Mouse (Mus musculus) limb, embryonic 14.5 days (tissue): Measurements from ENCODE around the gene Celsr1. TPM values are rescaled to one million over a fixed set of nuclear protein-coding genes. Genes with fewer than 3 reads are reported as not detected.

Experiments used
- ATAC-seq: fragments of 200-750 bp; cut with Nextera tagmentation; 2 replicates; pipeline ENCODE4 v1.8.0; 2017; ENCODE audit warnings: low read depth, moderate number of reproducible peaks, moderate TSS enrichment; ENCODE audit not compliant: low FRiP score
- DNase-seq: peaks from one replicate; pipeline ENCODE4 v3.0.0-alpha.2; 2015; ENCODE audit warnings: low spot score
- H3K27ac ChIP-seq: fragments of 300-500 bp; sonication (generic); replicated peaks from 2 replicates; pipeline ENCODE4 v1.5.1; 2014; ENCODE audit warnings: low read depth, mild to moderate bottlenecking, low read length, moderate library complexity, mixed read lengths
- H3K27me3 ChIP-seq: fragments of 300-500 bp; sonication (generic); 2 replicates; pipeline ENCODE4 v1.6.1; 2014; ENCODE audit warnings: low read length, mixed read lengths; ENCODE audit not compliant: control insufficient read depth, insufficient read depth
- H3K36me3 ChIP-seq: fragments of 300-500 bp; sonication (generic); 2 replicates; pipeline ENCODE4 v1.6.1; 2014; ENCODE audit warnings: mild to moderate bottlenecking, low read length, moderate library complexity, mixed read lengths; ENCODE audit not compliant: control insufficient read depth, insufficient read depth
- H3K4me1 ChIP-seq: fragments of 300-500 bp; sonication (generic); 2 replicates; pipeline ENCODE4 v1.6.1; 2014; ENCODE audit warnings: antibody characterized with exemption, low read length, mixed read lengths; ENCODE audit not compliant: control insufficient read depth, insufficient read depth
- H3K4me2 ChIP-seq: fragments of 300-500 bp; sonication (generic); replicated peaks from 2 replicates; pipeline ENCODE4 v1.6.1; 2014; ENCODE audit warnings: low read depth, mild to moderate bottlenecking, low read length, moderate library complexity; ENCODE audit not compliant: severe bottlenecking
- H3K4me3 ChIP-seq: fragments of 300-500 bp; sonication (generic); replicated peaks from 2 replicates; pipeline ENCODE4 v1.5.1; 2014; ENCODE audit warnings: low read length
- H3K9ac ChIP-seq: fragments of 300-500 bp; sonication (generic); 2 replicates; pipeline ENCODE4 v1.6.1; 2014; ENCODE audit warnings: mild to moderate bottlenecking, low read depth, low read length, moderate library complexity; ENCODE audit not compliant: severe bottlenecking
- H3K9me3 ChIP-seq: fragments of 300-500 bp; sonication (generic); 2 replicates; pipeline ENCODE4 v1.6.1; 2016; ENCODE audit warnings: low read length; ENCODE audit not compliant: control insufficient read depth
- POLR2A ChIP-seq: fragments of 200-500 bp; IDR thresholded peaks from 2 replicates; pipeline ENCODE4 v1.8.0; 2012; ENCODE audit warnings: inconsistent platforms, mild to moderate bottlenecking, moderate library complexity, borderline replicate concordance; ENCODE audit not compliant: insufficient read depth, insufficient read length; ENCODE audit errors: extremely low read depth
- WGBS: fragments of 180-500 bp; shearing (Covaris S2); extraction: QIAGEN DNeasy Blood & Tissue Kit; methylation state at CpG from one replicate; pipeline ENCODE4 v1.1.7; 2014; 5-methylcytosine and 5-hydroxymethylcytosine counted together
- polyA plus RNA-seq, 2 experiments: library from polyadenylated mRNA; depleted of rRNA in 1 of 2; stranded (reverse) in 1 of 2; unstranded in 1 of 2; fragments of >200 nt; fragmentation: Nextera tagmentation in 1 of 2; extraction: Ambion mirVana in 1 of 2; gene quantifications; 2 replicates each; pipeline versions ENCODE4 v1.2.1 to v1.2.3; 2012 to 2014

Celsr1 gene
- polyA plus RNA-seq, 2 experiments = 6.5 to 11.8 TPM

GRCm38 (mm10) chr15:85859490-85860031 is 174.0 kb downstream of the Celsr1 start, which contains the start of gene Gtse1:
Gtse1 (plus strand) TSS chr15:85859745.
- peak within 1 kb of the TSS; percentile 73 for H3K9ac ChIP-seq
- H3K4me2 ChIP-seq = peak within 1 kb of the TSS; percentile 90
- peaks cover 18% of the 10 kb centered on the region for H3K4me1 ChIP-seq
- WGBS = 0% methylated on average over 42 of the region's 42 CpGs
- H3K36me3 ChIP-seq = peaks cover 30% of the 10 kb centered on the region
- TF ChIP-seq POLR2A = peak; percentile 52; the same call in 1 of the 2 replicates
- DNase-seq (peak; percentile 99), ATAC-seq (peak; percentile 99)
- no peaks in the 10 kb centered on the region for H3K27me3 ChIP-seq
- H3K9me3 ChIP-seq = no peaks in the 10 kb centered on the region
- H3K4me3 ChIP-seq = peak within 1 kb of the TSS; percentile 74
- 0 out of 2 replicates have a peak within 1 kb of the TSS, but pooled peaks have one; percentile 33 for H3K27ac ChIP-seq

DNA sequence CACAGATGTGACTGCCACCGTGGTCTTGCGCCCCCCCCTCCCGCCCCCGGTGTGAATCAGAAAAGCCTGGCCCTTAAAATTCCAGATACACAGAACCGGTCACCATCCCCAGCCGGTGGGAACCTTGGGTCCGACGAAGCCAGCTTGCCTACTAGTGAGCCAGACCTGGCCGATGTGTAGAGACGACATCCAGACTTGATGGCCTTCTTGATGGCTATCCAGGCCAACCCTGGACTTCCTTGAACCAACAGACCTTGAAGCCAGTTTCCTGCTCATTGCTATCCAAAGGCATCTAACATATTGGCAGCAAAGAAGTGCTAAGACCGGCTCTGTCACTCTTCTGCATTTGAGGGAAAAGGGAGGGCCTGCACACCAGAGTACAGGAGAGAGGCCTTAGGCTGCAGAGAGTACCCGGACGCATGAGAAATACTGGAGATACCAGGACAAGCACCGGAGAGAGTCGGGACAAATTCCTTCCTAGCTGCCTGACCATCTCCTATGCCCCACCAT is 174.5 kb downstream of the Celsr1 start:
- WGBS = 10% methylated on average over 15 of the region's 15 CpGs

GRCm38 (mm10) chr15:85851656-85852392 is 181.8 kb downstream of the Celsr1 start:
- Histone ChIP-seq H3K9me3 (no peaks in the 10 kb centered on the region), H3K4me2 (no peak overlapping the region), H3K9ac (no peak overlapping the region), H3K36me3 (no peaks in the 10 kb centered on the region), H3K27ac (no peak overlapping the region), H3K4me1 (no peaks in the 10 kb centered on the region), H3K27me3 (no peaks in the 10 kb centered on the region), H3K4me3 (no peak overlapping the region)
- ATAC-seq (no peak), DNase-seq (no peak)
- no peak for TF ChIP-seq POLR2A
- 82% methylated on average over 12 of the region's 12 CpGs for WGBS

More for the DNA sequence above, 174.5 kb downstream of the Celsr1 start:
- H3K4me3 ChIP-seq = peak overlapping the region; percentile 74
- TF ChIP-seq POLR2A = no peak
- H3K4me2 ChIP-seq = peak overlapping the region; percentile 86
- ATAC-seq = peak; percentile 2; the same call in 1 of the 2 replicates
- H3K9me3 ChIP-seq = no peaks in the 10 kb centered on the region
- H3K36me3 ChIP-seq = peaks cover 25% of the 10 kb centered on the region
- 0 out of 2 replicates have a peak overlapping the region, but pooled peaks have one; percentile 33 for H3K27ac ChIP-seq
- no peaks in the 10 kb centered on the region for H3K27me3 ChIP-seq
- peaks cover 18% of the 10 kb centered on the region for H3K4me1 ChIP-seq
- H3K9ac ChIP-seq = peak overlapping the region; percentile 73
- peak; percentile 6 for DNase-seq

Other genes starting within 250 kb of the Celsr1 start
- 25.0 and 36.2 TPM in 2 replicates for gene Cdpf1, start 222.1 kb downstream of the Celsr1 start, polyA plus RNA-seq (2012; rRNA removed)
- 28.4 and 32.5 TPM in 2 replicates for gene Cdpf1, start 222.1 kb downstream of the Celsr1 start, polyA plus RNA-seq (2014; fragmentation: Nextera tagmentation; extraction: Ambion mirVana)
- 0.38 and 0.42 TPM in 2 replicates for gene Pkdrej, start 212.0 kb downstream of the Celsr1 start, polyA plus RNA-seq (2012; rRNA removed)
- gene Pkdrej, start 212.0 kb downstream of the Celsr1 start, polyA plus RNA-seq (2014; fragmentation: Nextera tagmentation; extraction: Ambion mirVana) = 0.25 and 0.36 TPM in 2 replicates
- gene Ttc38, start 201.5 kb downstream of the Celsr1 start, polyA plus RNA-seq (2012; rRNA removed) = 5.0 and 5.9 TPM in 2 replicates
- gene Ttc38, start 201.5 kb downstream of the Celsr1 start, polyA plus RNA-seq (2014; fragmentation: Nextera tagmentation; extraction: Ambion mirVana) = 6.9 and 7.6 TPM in 2 replicates
- 27.2 and 29.6 TPM in 2 replicates for gene Gtse1, start 174.0 kb downstream of the Celsr1 start, polyA plus RNA-seq (2012; rRNA removed)
- gene Gtse1, start 174.0 kb downstream of the Celsr1 start, polyA plus RNA-seq (2014; fragmentation: Nextera tagmentation; extraction: Ambion mirVana) = 16.7 and 20.9 TPM in 2 replicates
- 65.3 and 68.8 TPM in 2 replicates for gene Trmu, start 154.5 kb downstream of the Celsr1 start, polyA plus RNA-seq (2012; rRNA removed)
- gene Trmu, start 154.5 kb downstream of the Celsr1 start, polyA plus RNA-seq (2014; fragmentation: Nextera tagmentation; extraction: Ambion mirVana) = 36.1 and 37.6 TPM in 2 replicates
- 23.5 and 26.4 TPM in 2 replicates for gene Gramd4, start 23.9 kb upstream of the Celsr1 start, polyA plus RNA-seq (2012; rRNA removed)
- 12.3 and 15.4 TPM in 2 replicates for gene Gramd4, start 23.9 kb upstream of the Celsr1 start, polyA plus RNA-seq (2014; fragmentation: Nextera tagmentation; extraction: Ambion mirVana)
- 20.4 and 23.3 TPM in 2 replicates for gene Cerk, start 152.4 kb upstream of the Celsr1 start, polyA plus RNA-seq (2012; rRNA removed)
- 18.0 and 19.7 TPM in 2 replicates for gene Cerk, start 152.4 kb upstream of the Celsr1 start, polyA plus RNA-seq (2014; fragmentation: Nextera tagmentation; extraction: Ambion mirVana)
- gene Tbc1d22a, start 180.7 kb upstream of the Celsr1 start, polyA plus RNA-seq (2012; rRNA removed) = 15.5 and 21.3 TPM in 2 replicates
- gene Tbc1d22a, start 180.7 kb upstream of the Celsr1 start, polyA plus RNA-seq (2014; fragmentation: Nextera tagmentation; extraction: Ambion mirVana) = 8.7 and 10.3 TPM in 2 replicates